Mouse (Mus musculus) monocyte, adult 5-6 weeks (primary cell): ENCODE results near the gene Slc8a3. TPM values are rescaled to one million over a fixed set of nuclear protein-coding genes. Genes with fewer than 3 reads are reported as not detected.

Experiments used
- ATAC-seq: fragments of 153-309, 156-312 bp; replicated peaks from 2 replicates; pipeline ENCODE4 v1.8.0; 2017; ENCODE audit warnings: mild to moderate bottlenecking; ENCODE audit not compliant: low TSS enrichment, insufficient number of reproducible peaks, severe bottlenecking, poor library complexity, low FRiP score
- total RNA-seq: library from RNA; stranded (forward); fragments of 200-1000, 200-491, 200-594 nt; gene quantifications from 3 replicates; pipeline ENCODE4 v1.2.3, GENCODE M21; 2017

Gene Slc8a3
- total RNA-seq, 1 experiment from 2014 or later, result not detected

- ATAC-seq, result no peak
These were observed 139.0 kb downstream of the Slc8a3 start for GRCm38 (mm10) chr12:81193968-81194367.

GRCm38 (mm10) chr12:81189636-81190035 is 143.3 kb downstream of the Slc8a3 start:
- ATAC-seq, result no peak

GRCm38 (mm10) chr12:81188996-81189395 is 144.0 kb downstream of the Slc8a3 start:
- ATAC-seq, result no peak

- ATAC-seq, result no peak
These were observed 144.6 kb downstream of the Slc8a3 start for GRCm38 (mm10) chr12:81188423-81188822.

- ATAC-seq, result no peak
These were observed 146.3 kb downstream of the Slc8a3 start for GRCm38 (mm10) chr12:81186668-81187067.

- ATAC-seq, result no peak
These were observed 146.9 kb downstream of the Slc8a3 start for GRCm38 (mm10) chr12:81186081-81186480.

GRCm38 (mm10) chr12:81184967-81185366 is 148.0 kb downstream of the Slc8a3 start:
- ATAC-seq, result no peak

- ATAC-seq, result 0 out of 2 replicates have a peak, but pooled peaks have one; percentile 56
These were observed 150.9 kb downstream of the Slc8a3 start for GRCm38 (mm10) chr12:81182073-81182472.

GRCm38 (mm10) chr12:81175252-81175651 is 157.7 kb downstream of the Slc8a3 start:
- ATAC-seq, result no peak

GRCm38 (mm10) chr12:81173893-81174292 is 159.1 kb downstream of the Slc8a3 start:
- no peak for ATAC-seq

- no peak for ATAC-seq
These were observed 160.0 kb downstream of the Slc8a3 start for GRCm38 (mm10) chr12:81173011-81173410.

GRCm38 (mm10) chr12:81170076-81170475 is 162.9 kb downstream of the Slc8a3 start:
- ATAC-seq, result no peak

- ATAC-seq, result no peak
These were observed 164.5 kb downstream of the Slc8a3 start for GRCm38 (mm10) chr12:81168494-81168893.

- no peak for ATAC-seq
These were observed 164.9 kb downstream of the Slc8a3 start for GRCm38 (mm10) chr12:81168031-81168430.

GRCm38 (mm10) chr12:81167142-81167541 is 165.8 kb downstream of the Slc8a3 start:
- ATAC-seq, result no peak

- ATAC-seq, result no peak
These were observed 166.4 kb downstream of the Slc8a3 start for GRCm38 (mm10) chr12:81166615-81167014.

GRCm38 (mm10) chr12:81166092-81166491 is 166.9 kb downstream of the Slc8a3 start:
- ATAC-seq, result no peak

GRCm38 (mm10) chr12:81163566-81163965 is 169.4 kb downstream of the Slc8a3 start:
- no peak for ATAC-seq

- no peak for ATAC-seq
These were observed 169.8 kb downstream of the Slc8a3 start for GRCm38 (mm10) chr12:81163131-81163530.

GRCm38 (mm10) chr12:81161282-81161681 is 171.7 kb downstream of the Slc8a3 start:
- ATAC-seq, result no peak

GRCm38 (mm10) chr12:81160831-81161230 is 172.1 kb downstream of the Slc8a3 start:
- ATAC-seq, result no peak
